Mouse (Mus musculus): ENCODE measurements around the gene Aldh1a3. TPM values are rescaled to one million over a fixed set of nuclear protein-coding genes. Genes with fewer than 3 reads are reported as not detected.

Gene Aldh1a3
- total and polyA plus RNA-seq, 2 experiments from 2014 or later, result 1.4 to 2.2 TPM

GRCm38 (mm10) chr7:66409433-66409832 is 17.9 kb downstream of the Aldh1a3 start:
- no peak overlapping the region for H3K4me3 ChIP-seq (ENCODE audit: low read depth, low read length)
- H3K9me3 ChIP-seq (replicated peaks; ENCODE audit: control insufficient read depth, low read length), result no peaks in the 10 kb centered on the region
- H3K27me3 ChIP-seq (ENCODE audit: control insufficient read depth, insufficient read depth, low read length), result peaks cover 11% of the 10 kb centered on the region; the same call in 1 of the 2 replicates
- WGBS, result 65% methylated on average over 6 of the region's 6 CpGs
- 0 out of 2 replicates have a peak, but pooled peaks cover 5% of the 10 kb centered on the region for H3K4me1 ChIP-seq (ENCODE audit: control insufficient read depth, insufficient read depth)
- no peak overlapping the region for H3K4me2 ChIP-seq (ENCODE audit: low read depth, low read length)
- no peaks in the 10 kb centered on the region for H3K36me3 ChIP-seq (replicated peaks; ENCODE audit: control insufficient read depth, insufficient read depth, low read length)
- DNase-seq (ENCODE audit: low spot score), result peak; percentile 27
- ATAC-seq (ENCODE audit: insufficient read depth, low read depth), result peak; percentile 19; the same call in 1 of the 2 replicates
- no peak overlapping the region for H3K9ac ChIP-seq (replicated peaks; ENCODE audit: low read depth, low read length)
- peak; percentile 84 for TF ChIP-seq CTCF (IDR thresholded peaks at IDR 0.05; ENCODE audit: low read depth)
- no peak for TF ChIP-seq EP300 (IDR thresholded peaks at IDR 0.05; ENCODE audit: low read depth)
- H3K27ac ChIP-seq (ENCODE audit: low read depth), result no peak overlapping the region

- H3K4me1 ChIP-seq (ENCODE audit: control insufficient read depth, insufficient read depth), result 0 out of 2 replicates have a peak, but pooled peaks cover 5% of the 10 kb centered on the region
- H3K4me3 ChIP-seq (ENCODE audit: low read depth, low read length), result no peak overlapping the region
- TF ChIP-seq EP300 (IDR thresholded peaks at IDR 0.05; ENCODE audit: low read depth) (no peak), CTCF (IDR thresholded peaks at IDR 0.05; ENCODE audit: low read depth) (no peak)
- H3K4me2 ChIP-seq (ENCODE audit: low read depth, low read length), result no peak overlapping the region
- H3K36me3 ChIP-seq (replicated peaks; ENCODE audit: control insufficient read depth, insufficient read depth, low read length), result no peaks in the 10 kb centered on the region
- H3K27me3 ChIP-seq (ENCODE audit: control insufficient read depth, insufficient read depth, low read length), result peaks cover 11% of the 10 kb centered on the region; the same call in 1 of the 2 replicates
- no peak overlapping the region for H3K9ac ChIP-seq (replicated peaks; ENCODE audit: low read depth, low read length)
- no peak overlapping the region for H3K27ac ChIP-seq (ENCODE audit: low read depth)
- no peaks in the 10 kb centered on the region for H3K9me3 ChIP-seq (replicated peaks; ENCODE audit: control insufficient read depth, low read length)
- 47% methylated on average over 8 of the region's 8 CpGs for WGBS
- ATAC-seq (ENCODE audit: insufficient read depth, low read depth) (no peak), DNase-seq (ENCODE audit: low spot score) (no peak)
These were observed 20.3 kb downstream of the Aldh1a3 start for GRCm38 (mm10) chr7:66406971-66407370.

GRCm38 (mm10) chr7:66405951-66406721 is 21.2 kb downstream of the Aldh1a3 start:
- ATAC-seq (ENCODE audit: insufficient read depth, low read depth), result no peak

GRCm38 (mm10) chr7:66405541-66405940 is 21.8 kb downstream of the Aldh1a3 start:
- TF ChIP-seq EP300 (IDR thresholded peaks at IDR 0.05; ENCODE audit: low read depth) (no peak), CTCF (IDR thresholded peaks at IDR 0.05; ENCODE audit: low read depth) (no peak)
- no peak for DNase-seq (ENCODE audit: low spot score)
- Histone ChIP-seq H3K9ac (replicated peaks; ENCODE audit: low read depth, low read length) (no peak overlapping the region), H3K4me1 (ENCODE audit: control insufficient read depth, insufficient read depth) (0 out of 2 replicates have a peak, but pooled peaks cover 5% of the 10 kb centered on the region), H3K4me2 (ENCODE audit: low read depth, low read length) (0 out of 2 replicates have a peak overlapping the region, but pooled peaks have one; percentile 18), H3K27ac (ENCODE audit: low read depth) (no peak overlapping the region), H3K4me3 (ENCODE audit: low read depth, low read length) (no peak overlapping the region), H3K27me3 (ENCODE audit: control insufficient read depth, insufficient read depth, low read length) (no peaks in the 10 kb centered on the region), H3K36me3 (replicated peaks; ENCODE audit: control insufficient read depth, insufficient read depth, low read length) (no peaks in the 10 kb centered on the region), H3K9me3 (replicated peaks; ENCODE audit: control insufficient read depth, low read length) (no peaks in the 10 kb centered on the region)
- ATAC-seq (ENCODE audit: insufficient read depth, low read depth), result 0 out of 2 replicates have a peak, but pooled peaks have one; percentile 24
- 24% methylated on average over 11 of the region's 11 CpGs for WGBS

More at GRCm38 (mm10) chr7:66405951-66406721, 21.2 kb downstream of the Aldh1a3 start:
- no peak overlapping the region for H3K9ac ChIP-seq (replicated peaks; ENCODE audit: low read depth, low read length)
- no peaks in the 10 kb centered on the region for H3K9me3 ChIP-seq (replicated peaks; ENCODE audit: control insufficient read depth, low read length)
- WGBS, result 51% methylated on average over 13 of the region's 13 CpGs
- H3K4me1 ChIP-seq (ENCODE audit: control insufficient read depth, insufficient read depth), result 0 out of 2 replicates have a peak, but pooled peaks cover 5% of the 10 kb centered on the region
- no peak overlapping the region for H3K27ac ChIP-seq (ENCODE audit: low read depth)
- H3K27me3 ChIP-seq (ENCODE audit: control insufficient read depth, insufficient read depth, low read length), result 0 out of 2 replicates have a peak, but pooled peaks cover 4% of the 10 kb centered on the region
- H3K36me3 ChIP-seq (replicated peaks; ENCODE audit: control insufficient read depth, insufficient read depth, low read length), result no peaks in the 10 kb centered on the region
- DNase-seq (ENCODE audit: low spot score), result no peak
- no peak for TF ChIP-seq EP300 (IDR thresholded peaks at IDR 0.05; ENCODE audit: low read depth)
- no peak for TF ChIP-seq CTCF (IDR thresholded peaks at IDR 0.05; ENCODE audit: low read depth)
- H3K4me2 ChIP-seq (ENCODE audit: low read depth, low read length), result 0 out of 2 replicates have a peak overlapping the region, but pooled peaks have one; percentile 18
- H3K4me3 ChIP-seq (ENCODE audit: low read depth, low read length), result no peak overlapping the region

GRCm38 (mm10) chr7:66404802-66405201 is 22.5 kb downstream of the Aldh1a3 start:
- H3K27ac ChIP-seq (ENCODE audit: low read depth), result no peak overlapping the region
- H3K4me1 ChIP-seq (ENCODE audit: control insufficient read depth, insufficient read depth), result 0 out of 2 replicates have a peak, but pooled peaks cover 5% of the 10 kb centered on the region
- TF ChIP-seq EP300 (IDR thresholded peaks at IDR 0.05; ENCODE audit: low read depth) (no peak), CTCF (IDR thresholded peaks at IDR 0.05; ENCODE audit: low read depth) (no peak)
- H3K9me3 ChIP-seq (replicated peaks; ENCODE audit: control insufficient read depth, low read length), result no peaks in the 10 kb centered on the region
- WGBS, result 56% methylated on average over 4 of the region's 4 CpGs
- no peak overlapping the region for H3K9ac ChIP-seq (replicated peaks; ENCODE audit: low read depth, low read length)
- H3K4me3 ChIP-seq (ENCODE audit: low read depth, low read length), result no peak overlapping the region
- H3K4me2 ChIP-seq (ENCODE audit: low read depth, low read length), result no peak overlapping the region
- H3K36me3 ChIP-seq (replicated peaks; ENCODE audit: control insufficient read depth, insufficient read depth, low read length), result no peaks in the 10 kb centered on the region
- DNase-seq (ENCODE audit: low spot score) (no peak), ATAC-seq (ENCODE audit: insufficient read depth, low read depth) (peak; percentile 28; the same call in 1 of the 2 replicates)
- no peaks in the 10 kb centered on the region for H3K27me3 ChIP-seq (ENCODE audit: control insufficient read depth, insufficient read depth, low read length)

Measured in heart, postnatal 0 days (tissue).